Mouse (Mus musculus) liver, adult 2 months (tissue): ENCODE measurements around the gene Tbx20. TPM values are rescaled to one million over a fixed set of nuclear protein-coding genes. Genes with fewer than 3 reads are reported as not detected.

Experiments used
- DNase-seq: peaks from one replicate; pipeline ENCODE4 v3.0.0-alpha.2; 2011; ENCODE audit warnings: low read depth, low spot score; ENCODE audit errors: extremely low read depth
- H3K27ac ChIP-seq: fragments of 200-500 bp; replicated peaks from 2 replicates; pipeline ENCODE4 v1.5.1; 2012; ENCODE audit warnings: low read depth, mild to moderate bottlenecking, control low read depth, inconsistent platforms, low read length; ENCODE audit not compliant: insufficient read depth
- H3K27me3 ChIP-seq: fragments of 200-500 bp; 2 replicates; pipeline ENCODE4 v1.6.1; 2012; ENCODE audit warnings: mild to moderate bottlenecking, moderate library complexity, low read length, inconsistent platforms; ENCODE audit not compliant: control insufficient read depth, insufficient read depth
- H3K36me3 ChIP-seq: fragments of 200-500 bp; 2 replicates; pipeline ENCODE4 v1.6.1; 2012; ENCODE audit warnings: low read length, inconsistent platforms; ENCODE audit not compliant: control insufficient read depth, insufficient read depth
- H3K4me1 ChIP-seq: fragments of 200-500 bp; 2 replicates; pipeline ENCODE4 v1.6.1; 2011; ENCODE audit warnings: low read length; ENCODE audit not compliant: control insufficient read depth, insufficient read depth
- H3K4me3 ChIP-seq: fragments of 200-500 bp; 2 replicates; pipeline ENCODE4 v1.5.1; 2011; ENCODE audit warnings: low read depth, mild to moderate bottlenecking, control low read depth, low read length, moderate library complexity; ENCODE audit not compliant: insufficient read depth
- H3K79me2 ChIP-seq: fragments of 200-500 bp; 2 replicates; pipeline ENCODE4 v1.6.1; 2012; ENCODE audit warnings: inconsistent platforms, mild to moderate bottlenecking, low read length, moderate library complexity; ENCODE audit not compliant: control insufficient read depth, insufficient read depth
- H3K9ac ChIP-seq: fragments of 200-500 bp; 2 replicates; pipeline ENCODE4 v1.6.1; 2012; ENCODE audit warnings: low read depth, mild to moderate bottlenecking, control low read depth, inconsistent platforms, low read length
- CTCF ChIP-seq: fragments of 200-500 bp; IDR thresholded peaks from 2 replicates; pipeline ENCODE4 v1.5.1; 2011; ENCODE audit warnings: low read depth, low read length, control low read depth
- POLR2A ChIP-seq: fragments of 200-500 bp; IDR thresholded peaks from 2 replicates; pipeline ENCODE4 v1.6.1; 2011; ENCODE audit warnings: low read length, control low read depth; ENCODE audit not compliant: insufficient read depth; ENCODE audit errors: extremely low read depth
- WGBS: fragments of 180-500 bp; shearing (Covaris S2); methylation state at CpG from one replicate; pipeline ENCODE4 v1.1.7; 2018; 5-methylcytosine and 5-hydroxymethylcytosine counted together
- polyA plus RNA-seq: library from polyadenylated mRNA; depleted of rRNA; stranded (reverse); fragments of >200 nt; gene quantifications from 2 replicates; pipeline ENCODE4 v1.2.3, GENCODE M21; 2012
- total RNA-seq: library from RNA; depleted of rRNA; stranded (reverse); fragments of >200 nt; gene quantifications from 2 replicates; pipeline ENCODE4 v1.2.3, GENCODE M21; 2014

Gene Tbx20
- total and polyA plus RNA-seq, 2 experiments: 0.67 to 2.2 TPM

DNA sequence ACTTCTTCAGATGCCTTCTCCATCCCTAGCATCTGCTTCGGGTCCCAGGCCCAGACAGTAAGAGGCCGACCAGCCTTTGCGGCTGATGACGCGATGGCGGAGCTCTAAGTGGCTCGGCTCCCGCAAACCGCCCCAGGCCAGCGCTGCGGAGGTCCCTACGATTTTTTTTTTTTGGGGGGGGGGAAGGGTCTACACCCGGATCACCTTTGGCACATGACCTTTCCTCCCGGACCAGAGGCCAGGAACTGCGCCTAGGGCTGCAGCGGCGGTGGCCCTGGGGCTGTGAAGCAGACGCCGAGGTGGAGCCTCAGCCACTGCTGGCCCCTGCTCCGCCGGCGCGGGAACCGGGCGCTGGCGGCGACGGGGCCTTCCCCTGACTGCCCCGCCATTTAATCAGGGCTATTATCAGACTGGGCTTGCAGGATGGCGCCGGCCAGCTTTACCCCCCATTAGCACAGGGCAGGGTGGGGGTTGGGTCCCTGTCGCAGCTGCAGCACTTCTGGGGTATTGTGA, 6.9 kb upstream of the Tbx20 start:
- Histone ChIP-seq H3K4me3 (peak overlapping the region; percentile 42; the same call in 1 of the 2 replicates), H3K4me1 (peaks cover 2% of the 10 kb centered on the region; the same call in 1 of the 2 replicates), H3K27ac (no peak overlapping the region), H3K27me3 (peaks cover 11% of the 10 kb centered on the region), H3K9ac (no peak overlapping the region; the same call in 1 of the 2 replicates), H3K79me2 (no peaks in the 10 kb centered on the region), H3K36me3 (no peaks in the 10 kb centered on the region)
- TF ChIP-seq POLR2A: no peak
- TF ChIP-seq CTCF: no peak
- WGBS: under 1% methylated on average over 32 of the region's 32 CpGs
- DNase-seq: no peak

GRCm38 (mm10) chr9:24780391-24780928, 6.4 kb upstream of the Tbx20 start:
- TF ChIP-seq POLR2A: no peak
- TF ChIP-seq CTCF: no peak
- DNase-seq: no peak
- WGBS: 11% methylated on average over 22 of the region's 22 CpGs
- H3K27me3 ChIP-seq: peaks cover 11% of the 10 kb centered on the region
- H3K9ac ChIP-seq: no peak overlapping the region
- H3K4me1 ChIP-seq: peaks cover 2% of the 10 kb centered on the region; the same call in 1 of the 2 replicates
- no peak overlapping the region for H3K27ac ChIP-seq
- H3K36me3 ChIP-seq: no peaks in the 10 kb centered on the region
- H3K79me2 ChIP-seq: no peaks in the 10 kb centered on the region
- H3K4me3 ChIP-seq: peak overlapping the region; percentile 42; the same call in 1 of the 2 replicates

- H3K4me1 ChIP-seq: peaks cover 2% of the 10 kb centered on the region; the same call in 1 of the 2 replicates
- no peaks in the 10 kb centered on the region for H3K36me3 ChIP-seq
- no peak overlapping the region for H3K27ac ChIP-seq
- 32% methylated on average over 3 of the region's 3 CpGs for WGBS
- H3K9ac ChIP-seq: no peak overlapping the region
- peaks cover 11% of the 10 kb centered on the region for H3K27me3 ChIP-seq
- no peak for TF ChIP-seq CTCF
- TF ChIP-seq POLR2A: no peak
- no peak overlapping the region for H3K4me3 ChIP-seq
- no peaks in the 10 kb centered on the region for H3K79me2 ChIP-seq
- no peak for DNase-seq
Observed at GRCm38 (mm10) chr9:24779975-24780374, 5.9 kb upstream of the Tbx20 start.

DNA sequence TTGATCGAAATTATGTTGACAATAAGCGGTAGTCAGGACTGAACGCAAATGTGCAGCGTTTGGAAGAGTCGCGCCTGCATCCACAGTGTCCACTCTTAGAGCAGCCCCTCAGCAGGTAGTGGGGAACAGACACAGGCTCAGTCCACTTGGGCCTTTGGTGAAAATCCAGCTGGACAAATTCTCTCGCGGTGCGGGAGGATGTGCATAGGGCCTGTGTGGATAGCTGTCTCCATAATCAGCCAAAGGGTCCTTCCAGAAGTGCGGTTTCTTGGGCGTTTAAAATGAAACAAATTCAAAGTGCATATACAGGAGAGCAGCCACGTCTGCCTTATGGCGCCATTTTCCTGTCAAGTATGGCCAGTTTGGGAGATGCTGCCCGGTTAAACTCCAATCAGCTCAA, 4.5 kb upstream of the Tbx20 start:
- H3K27ac ChIP-seq: no peak overlapping the region
- 16% methylated on average over 14 of the region's 14 CpGs for WGBS
- no peak for DNase-seq
- H3K4me1 ChIP-seq: peaks cover 5% of the 10 kb centered on the region; the same call in 1 of the 2 replicates
- H3K27me3 ChIP-seq: peaks cover 25% of the 10 kb centered on the region
- no peaks in the 10 kb centered on the region for H3K36me3 ChIP-seq
- no peaks in the 10 kb centered on the region for H3K79me2 ChIP-seq
- no peak for TF ChIP-seq CTCF
- no peak overlapping the region for H3K4me3 ChIP-seq
- no peak overlapping the region for H3K9ac ChIP-seq

DNA sequence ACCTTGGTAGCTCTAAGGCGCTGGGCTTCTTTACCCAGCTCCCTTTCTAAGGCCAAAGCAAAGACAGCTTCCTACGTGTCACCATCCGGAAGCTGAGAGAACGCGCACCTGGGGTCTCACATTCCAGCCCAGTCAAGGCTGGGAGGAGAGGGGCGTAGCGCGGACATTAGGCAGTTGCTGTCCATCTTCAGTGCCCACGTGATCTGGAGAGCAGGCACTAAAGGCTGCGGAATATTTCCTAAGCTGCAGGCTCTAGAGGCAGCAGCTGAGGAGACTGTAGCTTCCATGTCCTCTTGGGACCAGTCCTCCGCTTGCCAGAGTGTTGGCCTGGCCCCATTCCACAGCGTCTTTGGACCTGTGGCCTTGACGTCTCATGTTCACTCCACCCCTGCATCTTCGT, 3.9 kb upstream of the Tbx20 start:
- Histone ChIP-seq H3K4me1 (peaks cover 5% of the 10 kb centered on the region; the same call in 1 of the 2 replicates), H3K27me3 (peaks cover 26% of the 10 kb centered on the region), H3K36me3 (no peaks in the 10 kb centered on the region), H3K79me2 (no peaks in the 10 kb centered on the region), H3K27ac (no peak overlapping the region), H3K9ac (no peak overlapping the region), H3K4me3 (no peak overlapping the region)
- DNase-seq: no peak
- TF ChIP-seq POLR2A (no peak), CTCF (no peak)
- WGBS: 4% methylated on average over 14 of the region's 14 CpGs
